ENCODE assay signal across 8 mouse cellular contexts in genomic region chr4:129034706-129035660, GRCm38 (mm10). TPM values are rescaled to one million over a fixed set of nuclear protein-coding genes. Genes with fewer than 3 reads are reported as not detected.
A peak's percentile ranks its signal among the peaks of the same experiment; 100 is the strongest.
DNase-seq lines count a peak whose midpoint lies in the region; ATAC-seq and TF ChIP-seq lines count a peak whose summit lies in the region.

No protein-coding gene starts in this region.

- H3K4me3 ChIP-seq in intestine, embryonic 14.5 days (ENCODE audit: low read depth, low read length), result no peak overlapping the region
- H3K4me3 ChIP-seq in intestine, postnatal 0 days (ENCODE audit: low read depth, low read length), result no peak overlapping the region
- H3K4me3 ChIP-seq in heart, embryonic 13.5 days, result no peak overlapping the region
- H3K4me3 ChIP-seq in liver, embryonic 15.5 days (replicated peaks), result no peak overlapping the region
- H3K4me3 ChIP-seq in small intestine, adult 2 months (ENCODE audit: low read depth, low read length), result no peak overlapping the region

- no peak for TF ChIP-seq CTCF in intestine, postnatal 0 days (IDR thresholded peaks at IDR 0.05; ENCODE audit: low read depth)
- no peak for TF ChIP-seq CTCF in small intestine, adult 2 months (IDR thresholded peaks at IDR 0.05; ENCODE audit: extremely low read depth, insufficient read length, insufficient replicate concordance, low read depth, low read length)

- 47% methylated on average over 13 of the region's 13 CpGs for WGBS in intestine, embryonic 14.5 days
- WGBS in intestine, postnatal 0 days, result 44% methylated on average over 13 of the region's 13 CpGs
- WGBS in heart, embryonic 13.5 days, result 50% methylated on average over 13 of the region's 13 CpGs
- 38% methylated on average over 13 of the region's 13 CpGs for WGBS in liver, embryonic 15.5 days (ENCODE audit: insufficient replicate concordance)
- WGBS in small intestine, adult 2 months, result 36% methylated on average over 13 of the region's 13 CpGs

- H3K27me3 ChIP-seq in intestine, embryonic 14.5 days (replicated peaks; ENCODE audit: control insufficient read depth, insufficient read depth, low read length), result no peaks in the 10 kb centered on the region
- no peaks in the 10 kb centered on the region for H3K27me3 ChIP-seq in intestine, postnatal 0 days (replicated peaks; ENCODE audit: control insufficient read depth, insufficient read depth, low read length)
- no peaks in the 10 kb centered on the region for H3K27me3 ChIP-seq in heart, embryonic 13.5 days (replicated peaks)
- peaks cover 14% of the 10 kb centered on the region for H3K27me3 ChIP-seq in liver, embryonic 15.5 days
- H3K27me3 ChIP-seq in small intestine, adult 2 months (ENCODE audit: control insufficient read depth, insufficient read depth, low read length), result no peaks in the 10 kb centered on the region

- no peaks in the 10 kb centered on the region for H3K9me3 ChIP-seq in intestine, embryonic 14.5 days (ENCODE audit: control insufficient read depth, low read length)
- H3K9me3 ChIP-seq in intestine, postnatal 0 days (ENCODE audit: control insufficient read depth), result no peaks in the 10 kb centered on the region
- no peaks in the 10 kb centered on the region for H3K9me3 ChIP-seq in heart, embryonic 13.5 days
- H3K9me3 ChIP-seq in liver, embryonic 15.5 days (replicated peaks), result no peaks in the 10 kb centered on the region

- peak overlapping the region; percentile 6 for H3K27ac ChIP-seq in intestine, embryonic 14.5 days (ENCODE audit: low read depth)
- H3K27ac ChIP-seq in intestine, postnatal 0 days (ENCODE audit: low read depth, low read length), result no peak overlapping the region
- H3K27ac ChIP-seq in heart, embryonic 13.5 days (replicated peaks), result no peak overlapping the region
- peak overlapping the region; percentile 45 for H3K27ac ChIP-seq in liver, embryonic 15.5 days (replicated peaks)
- peak overlapping the region; percentile 86 for H3K27ac ChIP-seq in small intestine, adult 2 months (ENCODE audit: insufficient read depth, low read depth, low read length)

- TF ChIP-seq POLR2A in small intestine, adult 2 months (IDR thresholded peaks at IDR 0.05; ENCODE audit: low read depth, low read length), result no peak

- 0 out of 2 replicates have a peak, but pooled peaks have one; percentile 37 for ATAC-seq in intestine, embryonic 14.5 days (replicated peaks; ENCODE audit: low FRiP score, low TSS enrichment, low read depth)
- no peak for ATAC-seq in intestine, postnatal 0 days
- ATAC-seq in heart, embryonic 13.5 days (ENCODE audit: extremely low read depth, insufficient number of reproducible peaks, low FRiP score, low TSS enrichment), result no peak
- ATAC-seq in liver, embryonic 15.5 days (ENCODE audit: insufficient read depth), result no peak

- H3K9ac ChIP-seq in intestine, embryonic 14.5 days (ENCODE audit: low read length), result no peak overlapping the region
- no peak overlapping the region for H3K9ac ChIP-seq in intestine, postnatal 0 days (ENCODE audit: low read depth, low read length)
- peak overlapping the region; percentile 44; the same call in 1 of the 2 replicates for H3K9ac ChIP-seq in heart, embryonic 13.5 days
- no peak overlapping the region for H3K9ac ChIP-seq in liver, embryonic 15.5 days

- H3K4me1 ChIP-seq in intestine, embryonic 14.5 days (replicated peaks; ENCODE audit: control insufficient read depth, insufficient read depth, low read length), result peaks cover 27% of the 10 kb centered on the region
- peaks cover 5% of the 10 kb centered on the region for H3K4me1 ChIP-seq in intestine, postnatal 0 days (replicated peaks; ENCODE audit: control insufficient read depth, insufficient read depth, low read length)
- peaks cover 37% of the 10 kb centered on the region for H3K4me1 ChIP-seq in heart, embryonic 13.5 days
- H3K4me1 ChIP-seq in liver, embryonic 15.5 days (replicated peaks), result peaks cover 22% of the 10 kb centered on the region
- H3K4me1 ChIP-seq in small intestine, adult 2 months (ENCODE audit: control insufficient read depth, insufficient read depth, insufficient read length, low read length), result peaks cover 23% of the 10 kb centered on the region; the same call in 1 of the 2 replicates

- no peaks in the 10 kb centered on the region for H3K36me3 ChIP-seq in intestine, embryonic 14.5 days (ENCODE audit: control insufficient read depth, insufficient read depth, low read length)
- no peaks in the 10 kb centered on the region for H3K36me3 ChIP-seq in intestine, postnatal 0 days (ENCODE audit: control insufficient read depth, insufficient read depth)
- no peaks in the 10 kb centered on the region for H3K36me3 ChIP-seq in heart, embryonic 13.5 days
- H3K36me3 ChIP-seq in liver, embryonic 15.5 days (replicated peaks), result no peaks in the 10 kb centered on the region
- H3K36me3 ChIP-seq in small intestine, adult 2 months (ENCODE audit: control insufficient read depth, insufficient read depth, low read length), result no peaks in the 10 kb centered on the region

- H3K4me2 ChIP-seq in intestine, embryonic 14.5 days (ENCODE audit: low read length), result no peak overlapping the region
- no peak overlapping the region for H3K4me2 ChIP-seq in intestine, postnatal 0 days (replicated peaks; ENCODE audit: low read depth)
- H3K4me2 ChIP-seq in heart, embryonic 13.5 days, result no peak overlapping the region
- no peak overlapping the region for H3K4me2 ChIP-seq in liver, embryonic 15.5 days

- peak; percentile 67 for DNase-seq in intestine, embryonic 14.5 days (ENCODE audit: low spot score)
- peak; percentile 61 for DNase-seq in cerebellum, adult 9-10 months
- DNase-seq in right cerebral cortex, adult 18-20 months, result no peak
- no peak for DNase-seq in frontal cortex, postnatal 25 days (ENCODE audit: low spot score in 2 of 2)

RNA-seq across cellular contexts. Expression of gene Rnf19b, which starts 23.1 kb away (rescaled TPM):
- 7.4 and 8.4 TPM in 2 replicates for polyA plus RNA-seq in intestine, embryonic 14.5 days (2014; fragmentation: Nextera tagmentation; extraction: Ambion mirVana)
- 11.0 and 12.2 TPM in 2 replicates for polyA plus RNA-seq in intestine, postnatal 0 days (2015; fragmentation: Nextera tagmentation; extraction: Ambion mirVana)
- 5.7 and 6.2 TPM in 2 replicates for polyA plus RNA-seq in heart, embryonic 13.5 days (2015; fragmentation: Nextera tagmentation; extraction: Ambion mirVana)
- polyA plus RNA-seq in liver, embryonic 15.5 days (2015; fragmentation: Nextera tagmentation; extraction: Ambion mirVana), result 4.8 and 5.5 TPM in 2 replicates
- polyA plus RNA-seq in small intestine, adult 2 months (2012; rRNA removed), result 99.3 and 218 TPM in 2 replicates

RNA-seq across cellular contexts. Expression of gene Ak2, which starts 43.2 kb away (rescaled TPM):
- 183 and 184 TPM in 2 replicates for polyA plus RNA-seq in intestine, embryonic 14.5 days (2014; fragmentation: Nextera tagmentation; extraction: Ambion mirVana)
- 538 and 552 TPM in 2 replicates for polyA plus RNA-seq in intestine, postnatal 0 days (2015; fragmentation: Nextera tagmentation; extraction: Ambion mirVana)
- polyA plus RNA-seq in heart, embryonic 13.5 days (2015; fragmentation: Nextera tagmentation; extraction: Ambion mirVana), result 147 and 167 TPM in 2 replicates
- polyA plus RNA-seq in liver, embryonic 15.5 days (2015; fragmentation: Nextera tagmentation; extraction: Ambion mirVana), result 119 and 121 TPM in 2 replicates
- 42.5 and 79.2 TPM in 2 replicates for polyA plus RNA-seq in small intestine, adult 2 months (2012; rRNA removed)

Comparison
In these comparisons a context has a peak if more than half of its experiments do, and no peak if none do; other contexts are left out.
1. H3K27ac ChIP-seq: peak in intestine, embryonic 14.5 days (single experiment), liver, embryonic 15.5 days (single experiment) and small intestine, adult 2 months (single experiment); none in intestine, postnatal 0 days (single experiment) and heart, embryonic 13.5 days (single experiment).
2. DNase-seq: peak in intestine, embryonic 14.5 days (single experiment) and cerebellum, adult 9-10 months (single experiment); none in right cerebral cortex, adult 18-20 months (single experiment) and frontal cortex, postnatal 25 days (0 of 2).